Mouse (Mus musculus) neural tube, embryonic 12.5 days (tissue): ENCODE results near the gene Brca1. TPM values are rescaled to one million over a fixed set of nuclear protein-coding genes. Genes with fewer than 3 reads are reported as not detected.
"Not testable (repeated sequence)": the region's sequence is repeated elsewhere in the genome, so short reads cannot be mapped to it uniquely, and the experiment has no call there.

Source experiments
- ATAC-seq: fragments of 200-750 bp; cut with Nextera tagmentation; 2 replicates; pipeline ENCODE4 v1.8.0; 2017; ENCODE audit warnings: low read depth, mild to moderate bottlenecking, moderate TSS enrichment, moderate library complexity; ENCODE audit not compliant: low FRiP score
- H3K27ac ChIP-seq: fragments of 300-500 bp; sonication (generic); 2 replicates; pipeline ENCODE4 v1.5.1; 2016
- H3K27me3 ChIP-seq: fragments of 300-500 bp; sonication (generic); replicated peaks from 2 replicates; pipeline ENCODE4 v1.6.1; 2016; ENCODE audit warnings: mild to moderate bottlenecking
- H3K36me3 ChIP-seq: fragments of 300-500 bp; sonication (generic); 2 replicates; pipeline ENCODE4 v1.6.1; 2016; ENCODE audit warnings: mild to moderate bottlenecking
- H3K4me1 ChIP-seq: fragments of 300-500 bp; sonication (generic); 2 replicates; pipeline ENCODE4 v1.6.1; 2016
- H3K4me2 ChIP-seq: fragments of 300-500 bp; sonication (generic); replicated peaks from 2 replicates; pipeline ENCODE4 v1.6.1; 2016; ENCODE audit warnings: mild to moderate bottlenecking
- H3K4me3 ChIP-seq: fragments of 300-500 bp; sonication (generic); 2 replicates; pipeline ENCODE4 v1.5.1; 2016
- H3K9ac ChIP-seq: fragments of 300-500 bp; sonication (generic); 2 replicates; pipeline ENCODE4 v1.6.1; 2016; ENCODE audit warnings: mild to moderate bottlenecking
- H3K9me3 ChIP-seq: fragments of 300-500 bp; sonication (generic); 2 replicates; pipeline ENCODE4 v1.6.1; 2016; ENCODE audit warnings: mild to moderate bottlenecking
- WGBS: fragments of 180-500 bp; shearing (Covaris S2); methylation state at CpG from one replicate; pipeline ENCODE4 v1.1.7; 2016; 5-methylcytosine and 5-hydroxymethylcytosine counted together
- polyA plus RNA-seq: library from polyadenylated mRNA; unstranded; fragments of >200 nt; fragmentation: Nextera tagmentation; extraction: Ambion mirVana; gene quantifications from 2 replicates; pipeline ENCODE4 v1.2.1, GENCODE M21; 2016

The Brca1 gene
- 10.0 TPM in 2 replicates for polyA plus RNA-seq

GRCm38 (mm10) chr11:101551751-101552475 lies at the start of gene Brca1, which contains the start of gene Nbr1:
Gene Brca1, minus strand, starts transcription at chr11:101551955.
Gene Nbr1, plus strand, starts transcription at chr11:101552149.
- Histone ChIP-seq H3K9me3 (no peaks in the 10 kb centered on the region), H3K27ac (peak within 1 kb of the TSS; percentile 86), H3K4me1 (peaks cover 23% of the 10 kb centered on the region), H3K9ac (peak within 1 kb of the TSS; percentile 75), H3K4me2 (peak within 1 kb of the TSS; percentile 70), H3K27me3 (no peaks in the 10 kb centered on the region), H3K4me3 (peak within 1 kb of the TSS; percentile 66), H3K36me3 (peaks cover 8% of the 10 kb centered on the region)
- ATAC-seq: peak; percentile 85
- WGBS: under 1% methylated on average over 43 of the region's 43 CpGs

GRCm38 (mm10) chr11:101599156-101599555 lies 47.4 kb upstream of the Brca1 start, which contains the start of gene Gm11634:
Gene Gm11634, minus strand, starts transcription at chr11:101599256.
- H3K4me3 ChIP-seq: no peak within 1 kb of the TSS
- no peak within 1 kb of the TSS for H3K9ac ChIP-seq
- WGBS: 81% methylated on average over 6 of the region's 6 CpGs
- H3K27ac ChIP-seq: no peak within 1 kb of the TSS
- no peaks in the 10 kb centered on the region for H3K4me1 ChIP-seq
- H3K36me3 ChIP-seq: no peaks in the 10 kb centered on the region
- H3K9me3 ChIP-seq: no peaks in the 10 kb centered on the region
- ATAC-seq: no peak
- H3K4me2 ChIP-seq: no peak within 1 kb of the TSS
- H3K27me3 ChIP-seq: no peaks in the 10 kb centered on the region

- 82% methylated on average over 12 of the region's 12 CpGs for WGBS
- ATAC-seq: no peak
- Histone ChIP-seq H3K4me3 (no peak overlapping the region), H3K27ac (no peak overlapping the region), H3K27me3 (no peaks in the 10 kb centered on the region), H3K9ac (no peak overlapping the region), H3K4me1 (no peaks in the 10 kb centered on the region), H3K9me3 (no peaks in the 10 kb centered on the region), H3K4me2 (no peak overlapping the region), H3K36me3 (peaks cover 6% of the 10 kb centered on the region)
Observed at GRCm38 (mm10) chr11:101589989-101590624, 38.4 kb upstream of the Brca1 start.

DNA sequence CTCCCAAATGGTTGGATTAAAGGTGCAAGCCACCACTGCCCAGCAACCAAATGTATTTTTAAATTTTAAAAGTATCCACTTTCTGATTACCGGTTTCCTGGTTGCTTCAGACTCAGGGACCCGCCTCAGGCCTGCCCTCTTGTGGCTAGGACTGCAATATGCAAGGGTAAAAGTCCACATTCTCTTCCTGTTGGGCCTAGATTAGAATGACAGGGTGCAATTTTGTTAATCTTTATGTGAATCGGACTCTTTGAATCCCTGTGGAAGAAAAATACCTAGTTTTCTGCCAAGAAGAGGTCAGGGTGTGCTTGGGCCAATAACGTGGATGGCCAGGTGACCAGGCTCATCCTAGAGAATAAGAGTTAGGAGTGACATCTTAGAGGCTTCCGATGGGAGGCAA lies 37.7 kb upstream of the Brca1 start:
- H3K4me3 ChIP-seq: no peak overlapping the region
- no peaks in the 10 kb centered on the region for H3K9me3 ChIP-seq
- WGBS: 31% methylated on average over 5 of the region's 5 CpGs
- H3K4me2 ChIP-seq: no peak overlapping the region
- no peak overlapping the region for H3K27ac ChIP-seq
- no peaks in the 10 kb centered on the region for H3K27me3 ChIP-seq
- no peak overlapping the region for H3K9ac ChIP-seq
- H3K4me1 ChIP-seq: no peaks in the 10 kb centered on the region
- no peak for ATAC-seq
- H3K36me3 ChIP-seq: peaks cover 6% of the 10 kb centered on the region

DNA sequence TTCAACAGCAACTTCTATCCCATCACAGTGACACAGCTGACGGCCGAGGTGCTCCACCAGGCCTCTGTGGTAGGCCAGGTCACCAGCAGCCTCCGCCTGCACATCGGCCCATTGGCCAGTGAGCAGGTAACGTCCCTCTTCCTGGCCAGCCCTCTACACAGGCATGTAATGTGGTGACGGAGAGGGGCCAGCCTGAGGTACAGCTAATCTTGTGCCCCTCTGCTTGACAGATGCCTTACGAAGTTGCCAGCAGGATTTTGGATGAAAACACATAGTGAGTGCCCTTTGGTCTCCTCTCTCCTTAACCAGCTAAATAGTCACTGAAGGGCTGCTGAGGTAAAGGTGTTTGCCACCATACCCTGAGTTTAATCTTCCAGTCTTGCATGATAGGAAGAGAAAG lies 37.1 kb upstream of the Brca1 start:
- WGBS: 89% methylated on average over 7 of the region's 7 CpGs
- no peak for ATAC-seq

DNA sequence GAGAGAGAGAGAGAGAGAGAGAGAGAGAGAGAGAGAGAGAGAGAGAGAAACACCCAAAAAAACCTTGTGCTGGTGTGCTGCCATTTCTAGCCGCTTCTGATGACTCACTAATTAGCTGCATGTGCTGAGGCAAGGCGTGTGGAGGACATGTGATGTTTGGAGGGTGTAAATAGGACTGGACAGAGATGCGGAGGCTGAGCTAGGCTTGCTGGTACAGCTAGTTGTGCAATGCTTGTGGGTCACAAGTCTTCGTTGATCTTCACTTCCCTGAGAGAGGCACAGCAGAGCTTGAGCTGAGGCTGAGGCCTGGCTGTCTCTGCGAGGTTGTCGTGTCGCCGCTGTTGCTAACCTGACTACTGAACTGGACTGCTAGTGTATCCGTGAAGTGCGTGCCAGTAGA lies 35.9 kb upstream of the Brca1 start:
- Histone ChIP-seq H3K4me3 (no peak overlapping the region), H3K9me3 (no peaks in the 10 kb centered on the region), H3K27ac (no peak overlapping the region), H3K27me3 (no peaks in the 10 kb centered on the region), H3K9ac (no peak overlapping the region), H3K4me2 (no peak overlapping the region), H3K36me3 (peaks cover 10% of the 10 kb centered on the region), H3K4me1 (no peaks in the 10 kb centered on the region)
- no peak for ATAC-seq
- 94% methylated on average over 10 of the region's 10 CpGs for WGBS

More for the DNA sequence above, 37.1 kb upstream of the Brca1 start:
- Histone ChIP-seq H3K36me3 (peaks cover 6% of the 10 kb centered on the region), H3K27ac (no peak overlapping the region), H3K4me2 (no peak overlapping the region), H3K9ac (no peak overlapping the region), H3K4me1 (no peaks in the 10 kb centered on the region), H3K27me3 (no peaks in the 10 kb centered on the region), H3K9me3 (no peaks in the 10 kb centered on the region), H3K4me3 (no peak overlapping the region)

- Histone ChIP-seq H3K4me3 (no peak overlapping the region), H3K4me1 (peaks cover 7% of the 10 kb centered on the region), H3K27me3 (no peaks in the 10 kb centered on the region), H3K9me3 (no peaks in the 10 kb centered on the region), H3K27ac (no peak overlapping the region), H3K4me2 (no peak overlapping the region), H3K36me3 (peaks cover 15% of the 10 kb centered on the region), H3K9ac (no peak overlapping the region)
- no peak for ATAC-seq
- WGBS: 82% methylated on average over 4 of the region's 4 CpGs
Observed at GRCm38 (mm10) chr11:101585805-101586204, 34.0 kb upstream of the Brca1 start.

- not testable (repeated sequence) for ATAC-seq, H3K4me1 ChIP-seq, H3K9ac ChIP-seq, H3K9me3 ChIP-seq, H3K27ac ChIP-seq, H3K27me3 ChIP-seq, H3K4me2 ChIP-seq, H3K4me3 ChIP-seq
- peaks cover 22% of the 10 kb centered on the region for H3K36me3 ChIP-seq
- 91% methylated on average over 1 of the region's 1 CpGs for WGBS
Observed at GRCm38 (mm10) chr11:101585031-101585430, 33.3 kb upstream of the Brca1 start.

GRCm38 (mm10) chr11:101583205-101583604 lies 31.4 kb upstream of the Brca1 start:
- Histone ChIP-seq H3K4me2 (no peak overlapping the region), H3K27me3 (no peaks in the 10 kb centered on the region), H3K4me3 (no peak overlapping the region), H3K9ac (no peak overlapping the region), H3K9me3 (no peaks in the 10 kb centered on the region), H3K36me3 (peaks cover 38% of the 10 kb centered on the region), H3K4me1 (peaks cover 7% of the 10 kb centered on the region), H3K27ac (no peak overlapping the region)
- no peak for ATAC-seq
- 90% methylated on average over 2 of the region's 2 CpGs for WGBS

DNA sequence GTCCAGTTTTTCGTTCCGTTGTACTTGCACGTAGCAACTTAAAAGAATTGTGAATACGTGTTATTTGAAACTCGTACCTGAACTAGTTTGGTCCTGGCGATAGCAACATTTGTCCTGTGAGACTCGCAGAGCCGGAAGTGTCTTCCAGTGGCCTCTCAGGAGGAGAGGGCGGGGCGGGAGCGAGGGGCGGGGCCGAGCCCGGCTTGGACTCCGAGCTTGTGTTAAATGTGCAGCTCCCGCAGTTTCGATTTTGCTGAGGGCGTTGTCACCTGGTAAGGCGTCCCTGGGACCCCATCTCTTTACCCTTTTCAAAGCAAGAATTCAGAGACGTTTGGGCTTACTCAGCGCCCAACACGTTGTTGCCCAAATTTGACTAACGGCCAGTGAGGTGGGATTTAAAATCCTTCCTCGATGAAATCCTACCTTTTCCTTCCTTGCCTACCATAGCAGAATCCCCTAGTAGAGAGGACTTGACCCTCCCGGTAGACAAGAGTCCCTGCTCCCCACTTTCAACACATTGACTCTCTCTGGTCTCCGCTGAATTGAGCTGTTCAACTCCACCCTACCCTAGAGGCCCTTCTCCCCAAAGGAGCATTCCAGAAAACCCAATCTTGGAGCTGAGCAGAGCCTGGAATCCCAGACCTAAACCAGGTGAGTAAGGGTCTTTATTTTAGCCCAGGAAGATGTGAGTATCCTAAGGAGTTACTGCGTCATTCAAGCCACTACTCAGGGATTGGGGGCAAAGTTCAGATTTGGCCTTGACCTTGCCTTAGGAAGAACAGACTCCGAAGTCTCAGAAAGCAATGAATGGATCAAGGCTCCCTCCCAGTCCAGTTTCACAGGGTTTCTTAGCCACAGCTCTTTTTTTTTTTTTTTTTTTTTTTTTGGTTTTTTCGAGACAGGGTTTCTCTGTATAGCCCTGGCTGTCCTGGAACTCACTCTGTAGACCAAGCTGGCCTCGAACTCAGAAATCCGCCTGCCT lies 30.6 kb upstream of the Brca1 start, which contains the start of gene Tmem106a:
Gene Tmem106a (plus strand): TSS at position 189 of the 982 bp plus-strand sequence.
- Histone ChIP-seq H3K9ac (0 out of 2 replicates have a peak within 1 kb of the TSS, but pooled peaks have one; percentile 21), H3K27me3 (no peaks in the 10 kb centered on the region), H3K36me3 (peaks cover 47% of the 10 kb centered on the region), H3K9me3 (no peaks in the 10 kb centered on the region), H3K4me3 (peak within 1 kb of the TSS; percentile 28), H3K4me1 (peaks cover 7% of the 10 kb centered on the region), H3K4me2 (peak within 1 kb of the TSS; percentile 57), H3K27ac (no peak within 1 kb of the TSS)
- no peak for ATAC-seq
- 19% methylated on average over 30 of the region's 31 CpGs for WGBS

GRCm38 (mm10) chr11:101581081-101581764 lies 29.5 kb upstream of the Brca1 start:
- Histone ChIP-seq H3K27ac (no peak overlapping the region), H3K4me2 (no peak overlapping the region), H3K4me3 (no peak overlapping the region), H3K4me1 (peaks cover 7% of the 10 kb centered on the region), H3K9ac (no peak overlapping the region), H3K36me3 (peaks cover 54% of the 10 kb centered on the region), H3K27me3 (no peaks in the 10 kb centered on the region), H3K9me3 (no peaks in the 10 kb centered on the region)
- no peak for ATAC-seq
- WGBS: 72% methylated on average over 6 of the region's 6 CpGs
